Mouse (Mus musculus) megakaryocyte, embryonic 14.5 days (primary cell): ENCODE results near the gene Tmed9. TPM values are rescaled to one million over a fixed set of nuclear protein-coding genes. Genes with fewer than 3 reads are reported as not detected.
"Not testable (repeated sequence)": the region's sequence is repeated elsewhere in the genome, so short reads cannot be mapped to it uniquely, and the experiment has no call there.

Experiments used
- H3K27me3 ChIP-seq: replicated peaks from 2 replicates; pipeline ENCODE3; 2012; ENCODE audit warnings: inconsistent platforms
- H3K36me3 ChIP-seq: replicated peaks from 2 replicates; pipeline ENCODE3; 2012; ENCODE audit warnings: low read length, inconsistent platforms, mixed read lengths
- H3K4me1 ChIP-seq: 2 replicates; pipeline ENCODE4 v1.6.1; 2012; ENCODE audit warnings: inconsistent platforms
- H3K4me3 ChIP-seq: replicated peaks from 2 replicates; pipeline ENCODE3; 2012; ENCODE audit warnings: moderate library complexity, mild to moderate bottlenecking, inconsistent platforms
- H3K9me3 ChIP-seq: 2 replicates; pipeline ENCODE4 v1.6.1; 2012; ENCODE audit warnings: inconsistent platforms
- FLI1 ChIP-seq: IDR thresholded peaks from 2 replicates; pipeline ENCODE4 v1.6.1; 2012; ENCODE audit warnings: low read length, inconsistent platforms, mixed read lengths
- GATA1 ChIP-seq: IDR thresholded peaks from 3 replicates; pipeline ENCODE4 v1.6.1; 2012; ENCODE audit warnings: mixed read lengths, low read length, inconsistent platforms, borderline replicate concordance
- polyA plus RNA-seq: library from polyadenylated mRNA; stranded (reverse); fragments of >175 nt; gene quantifications from 2 replicates; pipeline ENCODE4 v1.2.3, GENCODE M21; 2012; ENCODE audit warnings: low replicate concordance; ENCODE audit not compliant: insufficient read depth

Gene Tmed9
- polyA plus RNA-seq, 1 experiment, result 240 TPM

DNA sequence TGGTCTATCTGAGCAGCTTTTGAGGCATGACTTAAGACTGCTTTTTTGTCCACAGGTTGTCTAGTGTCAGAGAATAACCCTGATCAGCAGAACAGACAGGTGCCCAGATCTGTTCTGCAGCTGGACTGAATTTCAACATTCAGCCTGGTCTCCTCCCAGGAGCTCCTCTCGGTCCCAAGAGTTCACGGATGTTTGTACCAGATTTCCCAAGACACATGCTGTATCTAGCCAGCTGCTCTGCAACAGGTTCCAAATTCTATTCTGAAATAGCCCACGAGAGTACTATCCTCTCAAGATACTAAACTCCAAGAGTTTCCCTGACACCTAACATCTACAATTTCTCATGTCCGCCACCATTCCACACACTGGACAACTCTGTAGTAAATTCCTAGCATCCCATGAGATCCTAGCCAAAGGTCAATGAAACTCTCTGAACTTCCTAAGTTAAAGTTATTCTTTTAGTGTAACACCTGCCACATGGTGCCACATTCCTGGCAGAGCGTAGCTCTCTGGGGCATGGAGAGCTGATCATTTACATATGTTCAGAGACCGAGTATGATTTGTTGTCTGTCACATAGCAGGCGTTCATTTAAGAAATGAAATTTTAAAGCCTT lies 10.2 kb upstream of the Tmed9 start:
- Histone ChIP-seq H3K4me1 (peaks cover 45% of the 10 kb centered on the region), H3K27me3 (no peaks in the 10 kb centered on the region), H3K9me3 (no peaks in the 10 kb centered on the region), H3K36me3 (peaks cover 84% of the 10 kb centered on the region), H3K4me3 (no peak overlapping the region)
- TF ChIP-seq GATA1, result no peak
- no peak for TF ChIP-seq FLI1

DNA sequence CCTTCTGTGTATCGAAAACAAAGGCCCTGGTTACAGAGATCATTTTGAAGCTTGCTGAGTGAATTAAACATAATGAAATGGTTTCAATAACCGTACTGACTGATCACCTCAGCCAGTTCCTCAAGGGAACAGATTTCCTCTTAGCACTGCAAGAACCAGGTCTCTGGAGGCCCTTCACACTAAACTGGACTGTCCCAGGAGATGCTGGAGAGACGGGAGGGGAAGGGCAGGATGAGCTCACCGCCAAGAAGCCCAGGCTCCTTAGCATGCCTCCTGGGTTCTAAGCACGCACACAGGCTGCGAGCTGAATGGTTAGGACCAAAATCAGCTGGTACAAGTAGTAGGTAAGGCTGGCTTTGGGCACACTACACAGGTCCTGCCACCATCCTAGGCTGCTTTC lies 6.5 kb upstream of the Tmed9 start:
- no peak for TF ChIP-seq GATA1
- no peak for TF ChIP-seq FLI1
- no peaks in the 10 kb centered on the region for H3K9me3 ChIP-seq
- peaks cover 46% of the 10 kb centered on the region for H3K4me1 ChIP-seq
- no peak overlapping the region for H3K4me3 ChIP-seq
- no peaks in the 10 kb centered on the region for H3K27me3 ChIP-seq
- peaks cover 68% of the 10 kb centered on the region for H3K36me3 ChIP-seq

DNA sequence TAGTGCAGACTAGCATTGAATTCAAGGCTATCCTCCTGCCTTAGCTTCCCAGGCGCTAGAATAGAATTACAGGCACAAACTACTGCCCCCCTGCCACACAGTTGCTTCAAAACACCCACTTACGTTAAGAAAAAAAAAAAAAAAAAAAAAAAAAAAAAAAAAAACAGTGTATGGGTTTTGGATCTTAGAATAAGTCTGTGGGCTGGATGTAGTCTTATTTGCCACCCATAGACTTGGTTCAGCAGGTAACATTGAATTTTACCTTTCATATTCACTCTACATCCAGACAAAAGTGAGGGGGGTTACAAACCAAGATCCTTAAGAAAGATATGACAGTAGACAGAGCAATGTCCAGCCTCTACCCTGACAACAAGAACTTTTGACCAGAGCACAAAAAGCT lies 5.6 kb upstream of the Tmed9 start:
- no peak for TF ChIP-seq GATA1
- TF ChIP-seq FLI1, result no peak
- Histone ChIP-seq H3K36me3 (peaks cover 65% of the 10 kb centered on the region), H3K9me3 (no peaks in the 10 kb centered on the region), H3K27me3 (no peaks in the 10 kb centered on the region), H3K4me3 (no peak overlapping the region), H3K4me1 (peaks cover 49% of the 10 kb centered on the region)

DNA sequence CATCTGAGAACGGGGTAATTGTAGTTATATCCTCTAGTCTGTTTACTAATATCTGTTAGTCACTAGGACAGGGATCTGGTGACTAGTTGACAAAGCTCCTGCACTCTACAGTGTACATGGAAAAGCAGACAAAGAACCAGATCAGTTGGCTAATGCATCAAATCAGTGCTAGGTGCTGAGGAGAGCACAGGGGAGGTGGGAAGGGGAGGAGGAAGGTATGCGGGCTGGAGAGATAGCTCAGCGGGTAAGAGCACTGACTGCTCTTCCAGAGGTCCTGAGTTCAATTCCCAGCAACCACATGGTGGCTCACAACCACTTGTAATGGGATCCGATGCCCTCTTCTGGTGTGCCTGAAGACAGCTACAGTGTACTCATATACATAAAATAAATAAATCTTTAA lies 5.0 kb upstream of the Tmed9 start:
- Histone ChIP-seq H3K4me1 (peaks cover 49% of the 10 kb centered on the region), H3K36me3 (peaks cover 61% of the 10 kb centered on the region)
- not testable (repeated sequence) for H3K27me3 ChIP-seq, H3K4me3 ChIP-seq, H3K9me3 ChIP-seq

DNA sequence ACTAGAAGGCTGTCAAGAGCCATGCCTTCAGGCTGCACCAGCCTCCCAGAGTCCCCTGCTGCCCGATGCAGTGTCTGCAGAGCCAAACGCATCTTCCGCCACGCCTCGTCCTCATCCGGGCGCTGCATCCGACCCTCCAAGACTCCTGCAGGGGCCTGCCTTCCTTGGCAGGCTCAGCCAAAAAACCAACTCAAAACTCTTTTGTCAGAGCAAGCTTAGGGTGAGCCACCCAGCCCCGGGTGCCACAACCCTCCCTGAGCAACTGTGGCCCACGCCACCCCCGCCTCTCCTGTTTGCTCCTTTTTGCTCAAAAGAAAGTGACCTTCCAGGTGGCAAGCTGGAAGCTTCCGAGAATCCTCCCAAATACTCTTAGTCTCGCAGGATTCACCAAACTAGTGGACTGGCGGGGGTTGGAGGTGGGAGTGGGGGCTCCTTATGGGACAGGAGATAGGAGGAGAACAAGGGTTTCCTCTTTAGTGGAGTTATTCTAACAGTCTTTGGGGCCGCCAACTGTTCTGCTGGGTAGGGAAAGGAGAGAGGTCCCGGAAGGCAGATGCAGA lies 3.7 kb upstream of the Tmed9 start:
- H3K9me3 ChIP-seq, result peaks cover 3% of the 10 kb centered on the region; the same call in 1 of the 2 replicates
- no peaks in the 10 kb centered on the region for H3K27me3 ChIP-seq
- peak overlapping the region; percentile 97 for H3K4me3 ChIP-seq
- peaks cover 51% of the 10 kb centered on the region for H3K4me1 ChIP-seq
- peaks cover 52% of the 10 kb centered on the region for H3K36me3 ChIP-seq
- TF ChIP-seq FLI1, result no peak
- no peak for TF ChIP-seq GATA1

DNA sequence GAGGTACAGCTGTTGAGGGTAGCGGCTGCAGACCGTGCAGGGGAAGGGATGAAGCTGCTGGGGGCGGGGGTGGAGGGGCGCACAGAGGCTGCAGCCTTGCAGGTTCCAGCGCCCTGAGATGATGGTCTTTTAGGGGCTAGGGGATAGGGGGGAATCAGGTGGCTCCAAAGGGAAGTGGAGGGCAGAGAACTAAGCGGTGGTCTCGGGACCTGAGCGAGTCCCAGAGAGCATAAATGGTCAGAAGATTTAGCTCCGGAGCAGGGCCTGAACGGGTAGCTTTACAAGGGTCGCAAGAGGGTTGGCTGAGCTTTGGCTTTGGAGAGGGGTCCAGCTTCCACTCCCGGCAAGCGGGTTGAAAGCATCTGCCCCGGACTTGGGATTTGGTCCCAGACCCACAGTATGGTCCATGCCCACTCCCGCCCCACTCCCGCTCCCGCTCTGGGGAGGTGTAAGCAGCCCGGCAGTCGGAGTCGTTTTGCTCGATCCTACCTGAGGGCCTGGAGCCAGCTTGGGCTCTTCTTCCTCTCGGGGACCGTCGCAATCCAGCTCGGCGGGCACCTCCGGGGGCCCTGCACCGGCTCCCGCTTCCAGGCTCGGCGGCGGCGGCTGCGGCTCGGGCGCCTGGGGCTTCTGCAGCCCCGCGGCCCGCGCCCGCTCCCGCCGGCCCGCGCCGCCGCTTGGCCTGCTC lies 3.1 kb upstream of the Tmed9 start:
- Histone ChIP-seq H3K36me3 (peaks cover 45% of the 10 kb centered on the region), H3K4me1 (peaks cover 54% of the 10 kb centered on the region), H3K27me3 (no peaks in the 10 kb centered on the region), H3K9me3 (peaks cover 3% of the 10 kb centered on the region; the same call in 1 of the 2 replicates), H3K4me3 (peak overlapping the region; percentile 97)
- no peak for TF ChIP-seq FLI1
- no peak for TF ChIP-seq GATA1

DNA sequence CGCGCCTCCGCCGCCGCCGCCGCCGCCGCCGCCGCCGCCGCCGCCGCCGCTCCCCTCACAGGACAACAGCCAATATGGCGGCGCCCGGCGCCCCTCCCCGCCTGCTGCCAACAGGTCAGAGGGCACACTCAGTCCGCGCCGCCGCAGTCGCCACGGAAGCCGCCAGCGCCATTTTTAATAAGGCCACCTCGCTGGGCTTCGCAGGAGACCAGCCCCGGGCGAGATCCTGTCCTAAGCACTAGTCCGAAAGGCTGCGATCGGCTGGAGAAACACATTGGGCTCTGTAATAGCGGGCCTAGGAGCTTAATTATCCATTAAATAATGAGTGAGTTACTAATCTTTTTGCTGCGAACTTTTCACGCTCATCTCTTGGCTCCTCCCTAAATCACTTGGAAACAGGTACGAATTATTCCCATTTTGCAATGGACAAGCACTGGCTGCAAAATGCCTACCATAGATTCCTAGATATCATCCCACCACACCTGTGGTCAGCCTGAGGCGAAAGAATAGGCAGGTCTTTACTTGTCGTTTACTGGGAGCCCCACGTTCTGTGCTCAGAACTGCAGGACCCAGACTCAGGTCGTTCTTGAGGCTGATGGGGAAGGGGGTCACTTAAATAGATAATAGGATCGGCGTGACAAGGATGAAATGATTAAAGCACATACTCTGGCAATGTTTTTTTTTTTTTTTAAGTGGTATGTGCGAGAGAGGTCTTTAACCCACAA lies 2.3 kb upstream of the Tmed9 start, which contains the start of gene Fam193b:
Fam193b (minus strand) TSS at position 94 of the 725 bp plus-strand sequence.
- peaks cover 3% of the 10 kb centered on the region; the same call in 1 of the 2 replicates for H3K9me3 ChIP-seq
- H3K4me1 ChIP-seq, result peaks cover 58% of the 10 kb centered on the region
- TF ChIP-seq FLI1 (no peak), GATA1 (no peak)
- H3K27me3 ChIP-seq, result no peaks in the 10 kb centered on the region
- H3K4me3 ChIP-seq, result peak within 1 kb of the TSS; percentile 97
- peaks cover 38% of the 10 kb centered on the region for H3K36me3 ChIP-seq

DNA sequence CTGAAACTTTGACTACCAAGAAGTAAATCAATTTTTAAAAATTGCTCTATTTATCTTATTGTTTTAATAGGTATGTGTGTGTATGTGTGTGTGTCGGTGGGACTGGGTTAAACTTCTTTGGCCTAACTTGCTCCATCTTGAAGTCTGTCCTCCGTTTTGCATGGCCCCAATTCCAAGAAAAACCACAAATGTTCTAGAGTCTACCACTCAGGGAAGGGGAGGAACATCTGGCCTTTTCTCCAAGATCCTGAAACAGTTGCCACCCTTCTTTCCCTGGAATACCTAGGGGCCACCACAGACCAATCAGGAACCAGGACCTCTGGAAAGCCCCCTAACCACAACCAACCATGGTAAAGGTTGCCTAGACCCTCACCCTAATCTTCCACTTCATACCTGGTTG lies 1.6 kb upstream of the Tmed9 start:
- Histone ChIP-seq H3K4me1 (peaks cover 53% of the 10 kb centered on the region), H3K9me3 (peaks cover 3% of the 10 kb centered on the region; the same call in 1 of the 2 replicates), H3K27me3 (no peaks in the 10 kb centered on the region), H3K4me3 (peak overlapping the region; percentile 97), H3K36me3 (peaks cover 30% of the 10 kb centered on the region)
- TF ChIP-seq FLI1, result no peak
- TF ChIP-seq GATA1, result no peak

DNA sequence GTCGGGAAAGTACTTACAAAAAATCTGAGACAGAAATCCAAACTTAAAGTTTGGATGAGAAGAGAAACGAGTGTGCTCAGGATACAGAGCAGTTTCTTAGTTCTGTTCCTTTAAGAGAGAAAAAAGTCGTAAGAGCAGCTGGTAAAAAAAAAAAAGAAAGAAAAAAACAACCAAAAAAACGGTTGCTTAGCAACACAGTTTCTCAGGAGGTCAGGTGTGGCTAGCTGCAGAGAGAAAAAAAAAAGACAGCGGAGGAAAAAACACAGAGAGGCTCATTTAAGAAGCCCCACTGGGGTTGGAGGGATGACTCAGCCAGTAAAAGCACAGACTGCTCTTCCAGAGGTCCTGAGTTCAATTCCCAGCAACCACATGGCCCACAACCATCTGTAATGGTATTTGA lies 789 bp downstream of the Tmed9 start:
- no peaks in the 10 kb centered on the region for H3K27me3 ChIP-seq
- H3K4me1 ChIP-seq, result peaks cover 43% of the 10 kb centered on the region
- TF ChIP-seq GATA1 (no peak), FLI1 (no peak)
- H3K36me3 ChIP-seq, result peaks cover 12% of the 10 kb centered on the region
- no peak overlapping the region for H3K4me3 ChIP-seq
- H3K9me3 ChIP-seq, result peaks cover 7% of the 10 kb centered on the region; the same call in 1 of the 2 replicates

DNA sequence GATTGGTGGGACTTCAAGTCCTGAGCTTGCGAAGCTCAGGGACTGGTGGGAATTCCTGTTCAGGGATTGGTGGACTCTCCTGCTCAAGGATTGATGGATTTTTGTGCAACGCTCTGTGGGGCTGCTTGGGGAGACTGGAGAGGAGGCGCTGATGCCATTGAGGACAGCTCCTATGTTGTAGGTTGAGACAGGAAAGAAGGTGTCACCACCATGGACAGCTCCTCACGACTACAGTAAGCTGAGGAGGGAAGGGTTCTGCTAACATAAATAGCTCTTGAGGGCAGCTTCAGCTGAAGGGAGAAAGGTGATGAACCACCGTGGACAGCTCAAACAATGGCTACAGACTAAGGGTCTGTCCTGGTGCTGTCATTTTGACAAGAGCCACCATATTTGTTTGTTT lies 2.4 kb downstream of the Tmed9 start:
- H3K36me3 ChIP-seq, result peaks cover 8% of the 10 kb centered on the region
- no peak overlapping the region for H3K4me3 ChIP-seq
- H3K9me3 ChIP-seq, result peaks cover 7% of the 10 kb centered on the region; the same call in 1 of the 2 replicates
- TF ChIP-seq FLI1 (no peak), GATA1 (no peak)
- no peaks in the 10 kb centered on the region for H3K27me3 ChIP-seq
- H3K4me1 ChIP-seq, result peaks cover 33% of the 10 kb centered on the region

DNA sequence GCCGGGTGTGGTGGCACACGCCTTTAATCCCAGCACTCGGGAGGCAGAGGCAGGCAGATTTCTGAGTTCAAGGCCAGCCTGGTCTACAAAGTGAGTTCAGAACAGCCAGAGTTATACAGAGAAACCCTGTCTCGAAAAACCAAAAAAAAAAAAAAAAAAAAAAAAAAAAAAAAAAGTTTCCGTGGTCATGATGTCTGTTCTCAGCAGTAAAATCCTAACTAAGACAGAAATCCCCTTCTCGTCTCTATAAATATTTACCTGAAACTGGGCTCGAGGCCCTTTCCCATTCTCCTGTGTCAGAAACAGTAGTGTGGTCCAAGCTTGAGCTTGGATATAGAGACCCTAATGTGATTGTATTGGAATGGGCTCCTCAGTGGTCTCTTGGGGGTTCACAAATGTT lies 3.3 kb downstream of the Tmed9 start:
- H3K4me1 ChIP-seq, result peaks cover 31% of the 10 kb centered on the region
- not testable (repeated sequence) for H3K27me3 ChIP-seq, H3K36me3 ChIP-seq, H3K4me3 ChIP-seq, H3K9me3 ChIP-seq
